Mouse (Mus musculus) spleen, adult 18-20 months (tissue): ENCODE data around the gene Gapvd1.

Source experiments
- DNase-seq, 2 experiments: peaks; one replicate each; pipeline ENCODE4 v3.0.0; 2022; ENCODE audit warnings: mixed read lengths in 2 of 2

Gene Gapvd1

GRCm38 (mm10) chr2:34632051-34632450 is 123.0 kb downstream of the Gapvd1 start:
- no peak for DNase-seq

DNA sequence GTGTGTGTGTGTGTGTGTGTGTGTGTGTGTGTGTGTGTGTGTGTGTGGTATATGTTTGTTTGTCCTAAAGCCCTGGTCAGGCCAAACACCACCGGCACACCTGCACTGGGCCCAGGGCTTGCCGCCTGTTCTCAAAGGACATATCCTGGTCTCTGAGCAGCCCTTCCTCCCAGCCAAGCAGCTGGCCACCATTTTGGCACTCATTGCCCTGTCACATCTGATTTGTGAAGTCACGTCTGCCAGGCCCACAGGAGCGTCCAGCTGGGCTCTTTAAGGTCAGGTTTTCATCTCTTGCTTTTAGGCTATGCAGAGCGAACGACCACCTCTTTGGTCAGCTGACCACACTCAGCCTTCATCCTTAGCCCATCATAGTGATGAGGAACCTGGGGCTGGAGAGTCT is 124.6 kb downstream of the Gapvd1 start:
- DNase-seq: no peak

DNA sequence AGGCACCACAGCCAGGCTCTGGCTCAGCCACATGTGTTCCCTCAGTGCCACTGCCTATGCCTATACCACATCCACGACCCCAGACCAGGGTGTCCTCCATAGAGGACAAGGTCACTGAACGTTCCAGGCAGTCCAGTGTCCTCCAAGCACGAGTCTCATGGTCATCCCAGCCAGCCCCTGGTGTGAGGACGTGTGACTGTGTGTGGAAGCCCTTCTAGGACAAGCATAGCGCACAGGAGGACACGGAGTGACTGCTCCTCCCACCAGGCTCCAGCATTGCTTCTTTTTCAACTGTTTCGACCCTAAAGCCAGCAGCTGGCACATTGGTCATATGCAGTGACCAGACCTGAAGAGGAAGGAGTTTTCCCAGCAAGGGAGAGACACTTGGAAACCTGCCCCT is 125.3 kb downstream of the Gapvd1 start:
- no peak for DNase-seq

- DNase-seq: no peak
Observed at GRCm38 (mm10) chr2:34628903-34629540, 126.0 kb downstream of the Gapvd1 start.

DNA sequence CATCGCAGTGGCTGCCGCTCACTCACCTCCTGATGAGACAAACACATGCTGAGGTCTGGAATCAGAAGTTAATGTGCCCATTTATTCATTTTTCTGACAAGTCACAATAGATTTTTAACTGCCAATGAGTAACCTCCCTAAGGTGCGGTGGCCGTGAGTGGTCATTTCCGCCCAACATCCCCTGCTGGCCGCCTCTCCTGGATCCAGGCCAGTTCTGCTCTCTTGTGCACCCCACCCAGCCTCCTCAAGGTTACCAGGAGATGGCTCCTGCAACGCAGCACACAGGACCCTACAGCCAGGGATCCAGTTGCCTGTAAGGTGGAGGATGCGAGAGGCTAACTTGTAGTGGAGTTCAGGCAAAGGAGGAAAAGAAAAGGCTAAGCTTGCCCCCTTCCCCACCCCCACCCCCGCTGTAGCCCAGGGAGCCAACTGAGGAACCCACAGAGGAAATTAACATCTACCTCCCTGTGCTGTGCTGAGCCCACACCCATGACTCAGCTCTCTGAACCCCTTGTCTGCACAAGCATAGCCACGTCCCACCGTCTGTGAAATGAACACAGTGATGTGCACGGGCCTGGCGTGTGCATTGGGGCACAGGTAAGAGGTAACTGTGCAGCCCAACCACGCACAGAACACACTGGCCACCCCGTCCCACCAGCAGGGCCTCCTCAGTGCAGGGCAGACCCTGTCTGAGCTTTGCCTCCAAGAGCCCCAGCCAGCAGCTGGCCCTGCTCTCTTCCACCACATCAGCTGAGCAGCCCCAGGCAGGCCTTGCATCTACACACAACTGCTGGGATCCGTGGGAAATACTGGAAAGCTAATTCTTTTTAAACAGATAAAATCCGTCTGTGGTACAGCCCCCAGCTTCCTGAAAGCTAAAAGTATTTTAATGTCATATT is 127.5 kb downstream of the Gapvd1 start:
- DNase-seq: no peak
